Comparison of ENCODE assay signal across 7 mouse cellular contexts in genomic region chr8:11419232-11419631, GRCm38 (mm10). TPM values are rescaled to one million over a fixed set of nuclear protein-coding genes. Genes with fewer than 3 reads are reported as not detected.
DNase-seq lines count a peak whose midpoint lies in the region; ATAC-seq lines count a peak whose summit lies in the region.

No protein-coding gene starts in this region.

- no peak for ATAC-seq in monocyte, adult 5-6 weeks (replicated peaks; ENCODE audit: insufficient number of reproducible peaks, low FRiP score, low TSS enrichment, poor library complexity, severe bottlenecking)

- DNase-seq in ovary, postnatal 36 days (ENCODE audit: low spot score), result peak; percentile 51
- DNase-seq in ovary, postnatal 10 days (ENCODE audit: low spot score), result no peak
- DNase-seq in cerebellum, adult 9-11 months, result peak; percentile 73
- peak; percentile 44 for DNase-seq in heart, adult 8-10 months (ENCODE audit: low spot score)
- peak; percentile 76 to 82 for DNase-seq in left cerebral cortex, adult 18-20 months (ENCODE audit: low spot score in 2 of 2)
- DNase-seq in right cerebral cortex, postnatal 14 days, result peak; percentile 65

RNA-seq across cellular contexts. Expression of gene Rab20, which starts 59.3 kb away (rescaled TPM):
- 10 to 100 TPM; 21.9 to 36.4 (median 28.1) TPM for total RNA-seq in heart, adult 8-10 months (2022)
- total RNA-seq in left cerebral cortex, adult 18-20 months (2021), result under 1 TPM; 0.40 to 0.44 TPM
- 11.7 to 33.0 TPM (median 18.9 TPM) in 3 replicates for total RNA-seq in monocyte, adult 5-6 weeks (2017)
